Mouse (Mus musculus) heart, embryonic 12.5 days (tissue): ENCODE results near the gene Cdk14. TPM values are rescaled to one million over a fixed set of nuclear protein-coding genes. Genes with fewer than 3 reads are reported as not detected.
"Not testable (repeated sequence)": the region's sequence is repeated elsewhere in the genome, so short reads cannot be mapped to it uniquely, and the experiment has no call there.

Source experiments
- ATAC-seq: fragments of 200-750 bp; cut with Nextera tagmentation; 2 replicates; pipeline ENCODE4 v1.8.0; 2017; ENCODE audit warnings: moderate TSS enrichment, moderate library complexity; ENCODE audit not compliant: insufficient number of reproducible peaks, low FRiP score
- H3K27ac ChIP-seq: fragments of 300-500 bp; sonication (generic); 2 replicates; pipeline ENCODE4 v1.5.1; 2016; ENCODE audit warnings: mild to moderate bottlenecking, moderate library complexity; ENCODE audit not compliant: poor library complexity, severe bottlenecking
- H3K27me3 ChIP-seq: fragments of 300-500 bp; sonication (generic); replicated peaks from 2 replicates; pipeline ENCODE4 v1.6.1; 2016; ENCODE audit warnings: mild to moderate bottlenecking, moderate library complexity
- H3K36me3 ChIP-seq: fragments of 300-500 bp; sonication (generic); 2 replicates; pipeline ENCODE4 v1.6.1; 2016; ENCODE audit warnings: mild to moderate bottlenecking, moderate library complexity
- H3K4me1 ChIP-seq: fragments of 300-500 bp; sonication (generic); replicated peaks from 2 replicates; pipeline ENCODE4 v1.6.1; 2016; ENCODE audit warnings: mild to moderate bottlenecking
- H3K4me2 ChIP-seq: fragments of 300-500 bp; sonication (generic); 2 replicates; pipeline ENCODE4 v1.6.1; 2016; ENCODE audit warnings: mild to moderate bottlenecking, moderate library complexity
- H3K4me3 ChIP-seq: fragments of 300-500 bp; sonication (generic); 2 replicates; pipeline ENCODE4 v1.5.1; 2016; ENCODE audit warnings: mild to moderate bottlenecking
- H3K9ac ChIP-seq: fragments of 300-500 bp; sonication (generic); 2 replicates; pipeline ENCODE4 v1.6.1; 2016; ENCODE audit warnings: mild to moderate bottlenecking, moderate library complexity
- H3K9me3 ChIP-seq: fragments of 300-500 bp; sonication (generic); replicated peaks from 2 replicates; pipeline ENCODE4 v1.6.1; 2016; ENCODE audit warnings: mild to moderate bottlenecking, moderate library complexity
- WGBS: fragments of 180-500 bp; shearing (Covaris S2); methylation state at CpG from one replicate; pipeline ENCODE4 v1.1.7; 2016; 5-methylcytosine and 5-hydroxymethylcytosine counted together
- polyA plus RNA-seq: library from polyadenylated mRNA; unstranded; fragments of >200 nt; fragmentation: Nextera tagmentation; extraction: Ambion mirVana; gene quantifications from 2 replicates; pipeline ENCODE4 v1.2.1, GENCODE M21; 2016

Cdk14 gene
- polyA plus RNA-seq, 1 experiment from 2014 or later: 20.4 TPM

- no peak overlapping the region for H3K27ac ChIP-seq
- H3K9me3 ChIP-seq: no peaks in the 10 kb centered on the region
- 78% methylated on average over 3 of the region's 3 CpGs for WGBS
- peaks cover 16% of the 10 kb centered on the region for H3K4me1 ChIP-seq
- H3K36me3 ChIP-seq: no peaks in the 10 kb centered on the region
- H3K4me3 ChIP-seq: no peak overlapping the region
- no peak overlapping the region for H3K9ac ChIP-seq
- no peak for ATAC-seq
- H3K4me2 ChIP-seq: no peak overlapping the region
- H3K27me3 ChIP-seq: no peaks in the 10 kb centered on the region
These were observed 490.5 kb downstream of the Cdk14 start for GRCm38 (mm10) chr5:4929628-4930027.

- Histone ChIP-seq H3K27me3 (no peaks in the 10 kb centered on the region), H3K4me3 (no peak overlapping the region), H3K27ac (no peak overlapping the region), H3K9ac (no peak overlapping the region), H3K4me1 (no peaks in the 10 kb centered on the region), H3K4me2 (no peak overlapping the region), H3K9me3 (no peaks in the 10 kb centered on the region), H3K36me3 (no peaks in the 10 kb centered on the region)
- ATAC-seq: no peak
- 85% methylated on average over 6 of the region's 6 CpGs for WGBS
These were observed 495.2 kb downstream of the Cdk14 start for GRCm38 (mm10) chr5:4924866-4925265.

GRCm38 (mm10) chr5:4918376-4918775 is 501.7 kb downstream of the Cdk14 start:
- H3K27ac ChIP-seq: no peak overlapping the region
- no peak for ATAC-seq
- no peaks in the 10 kb centered on the region for H3K36me3 ChIP-seq
- 10% methylated on average over 6 of the region's 6 CpGs for WGBS
- H3K4me1 ChIP-seq: no peaks in the 10 kb centered on the region
- no peak overlapping the region for H3K4me2 ChIP-seq
- no peak overlapping the region for H3K4me3 ChIP-seq
- no peaks in the 10 kb centered on the region for H3K27me3 ChIP-seq
- no peaks in the 10 kb centered on the region for H3K9me3 ChIP-seq
- H3K9ac ChIP-seq: no peak overlapping the region

GRCm38 (mm10) chr5:4917743-4918142 is 502.4 kb downstream of the Cdk14 start:
- Histone ChIP-seq H3K4me1 (no peaks in the 10 kb centered on the region), H3K36me3 (no peaks in the 10 kb centered on the region), H3K4me3 (no peak overlapping the region), H3K4me2 (no peak overlapping the region), H3K9ac (no peak overlapping the region), H3K27me3 (no peaks in the 10 kb centered on the region), H3K27ac (no peak overlapping the region), H3K9me3 (no peaks in the 10 kb centered on the region)
- ATAC-seq: no peak
- 73% methylated on average over 7 of the region's 7 CpGs for WGBS

GRCm38 (mm10) chr5:4917274-4917673 is 502.8 kb downstream of the Cdk14 start:
- H3K27ac ChIP-seq: no peak overlapping the region
- no peak for ATAC-seq
- no peaks in the 10 kb centered on the region for H3K27me3 ChIP-seq
- H3K9me3 ChIP-seq: no peaks in the 10 kb centered on the region
- no peak overlapping the region for H3K9ac ChIP-seq
- no peaks in the 10 kb centered on the region for H3K4me1 ChIP-seq
- no peak overlapping the region for H3K4me3 ChIP-seq
- H3K4me2 ChIP-seq: no peak overlapping the region
- no peaks in the 10 kb centered on the region for H3K36me3 ChIP-seq
- WGBS: 81% methylated on average over 4 of the region's 4 CpGs

GRCm38 (mm10) chr5:4916390-4917273 is 503.5 kb downstream of the Cdk14 start:
- WGBS: 85% methylated on average over 10 of the region's 10 CpGs
- Histone ChIP-seq H3K36me3 (no peaks in the 10 kb centered on the region), H3K4me2 (no peak overlapping the region), H3K9ac (no peak overlapping the region), H3K4me1 (no peaks in the 10 kb centered on the region), H3K4me3 (no peak overlapping the region), H3K27ac (no peak overlapping the region), H3K9me3 (no peaks in the 10 kb centered on the region), H3K27me3 (no peaks in the 10 kb centered on the region)
- no peak for ATAC-seq

GRCm38 (mm10) chr5:4904911-4905310 is 515.2 kb downstream of the Cdk14 start:
- not testable (repeated sequence) for H3K27me3 ChIP-seq, H3K27ac ChIP-seq, H3K4me1 ChIP-seq, H3K4me2 ChIP-seq, ATAC-seq, H3K9me3 ChIP-seq, H3K36me3 ChIP-seq, H3K4me3 ChIP-seq, H3K9ac ChIP-seq
- 78% methylated on average over 3 of the region's 3 CpGs for WGBS

GRCm38 (mm10) chr5:4898241-4898640 is 521.9 kb downstream of the Cdk14 start:
- no peaks in the 10 kb centered on the region for H3K36me3 ChIP-seq
- no peaks in the 10 kb centered on the region for H3K4me1 ChIP-seq
- no peak for ATAC-seq
- no peak overlapping the region for H3K27ac ChIP-seq
- no peak overlapping the region for H3K9ac ChIP-seq
- no peak overlapping the region for H3K4me2 ChIP-seq
- H3K4me3 ChIP-seq: no peak overlapping the region
- H3K9me3 ChIP-seq: no peaks in the 10 kb centered on the region
- WGBS: 87% methylated on average over 2 of the region's 2 CpGs
- H3K27me3 ChIP-seq: no peaks in the 10 kb centered on the region

GRCm38 (mm10) chr5:4894988-4895387 is 525.1 kb downstream of the Cdk14 start:
- H3K27me3 ChIP-seq: no peaks in the 10 kb centered on the region
- no peak overlapping the region for H3K27ac ChIP-seq
- H3K4me3 ChIP-seq: no peak overlapping the region
- no peak overlapping the region for H3K9ac ChIP-seq
- H3K4me2 ChIP-seq: no peak overlapping the region
- 74% methylated on average over 3 of the region's 3 CpGs for WGBS
- ATAC-seq: no peak
- no peaks in the 10 kb centered on the region for H3K4me1 ChIP-seq
- no peaks in the 10 kb centered on the region for H3K36me3 ChIP-seq
- no peaks in the 10 kb centered on the region for H3K9me3 ChIP-seq

- H3K4me2 ChIP-seq: no peak overlapping the region
- 69% methylated on average over 5 of the region's 5 CpGs for WGBS
- no peak overlapping the region for H3K4me3 ChIP-seq
- H3K4me1 ChIP-seq: no peaks in the 10 kb centered on the region
- no peak overlapping the region for H3K9ac ChIP-seq
- H3K36me3 ChIP-seq: no peaks in the 10 kb centered on the region
- no peak overlapping the region for H3K27ac ChIP-seq
- no peaks in the 10 kb centered on the region for H3K9me3 ChIP-seq
- no peak for ATAC-seq
- H3K27me3 ChIP-seq: no peaks in the 10 kb centered on the region
These were observed 526.3 kb downstream of the Cdk14 start for GRCm38 (mm10) chr5:4893852-4894207.

- H3K36me3 ChIP-seq: no peaks in the 10 kb centered on the region
- H3K4me1 ChIP-seq: no peaks in the 10 kb centered on the region
- no peaks in the 10 kb centered on the region for H3K9me3 ChIP-seq
- H3K4me2 ChIP-seq: no peak overlapping the region
- H3K4me3 ChIP-seq: no peak overlapping the region
- H3K9ac ChIP-seq: no peak overlapping the region
- WGBS: 88% methylated on average over 5 of the region's 5 CpGs
- no peak for ATAC-seq
- H3K27me3 ChIP-seq: no peaks in the 10 kb centered on the region
- H3K27ac ChIP-seq: no peak overlapping the region
These were observed 526.8 kb downstream of the Cdk14 start for GRCm38 (mm10) chr5:4893206-4893851.
